Mouse (Mus musculus): ENCODE results near the gene Slfn1. TPM values are rescaled to one million over a fixed set of nuclear protein-coding genes. Genes with fewer than 3 reads are reported as not detected.
"Not testable (repeated sequence)": the region's sequence is repeated elsewhere in the genome, so short reads cannot be mapped to it uniquely, and the experiment has no call there.

Slfn1 gene
- polyA plus RNA-seq, 1 experiment from 2014 or later, result not detected

- H3K27ac ChIP-seq (ENCODE audit: low read depth); H3K27me3 ChIP-seq (replicated peaks; ENCODE audit: control insufficient read depth, insufficient read depth, low read length); H3K4me2 ChIP-seq (ENCODE audit: low read length); H3K4me1 ChIP-seq (replicated peaks; ENCODE audit: control insufficient read depth, insufficient read depth, low read length); H3K4me3 ChIP-seq (ENCODE audit: low read depth, low read length); DNase-seq (ENCODE audit: low spot score); H3K36me3 ChIP-seq (ENCODE audit: control insufficient read depth, insufficient read depth, low read length); ATAC-seq (replicated peaks; ENCODE audit: low FRiP score, low TSS enrichment, low read depth); H3K9me3 ChIP-seq (ENCODE audit: control insufficient read depth, low read length); H3K9ac ChIP-seq (ENCODE audit: low read length): not testable (repeated sequence)
- WGBS, result no CpG with 5 or more reads among the region's 1 CpGs
Observed at GRCm38 (mm10) chr11:83148939-83149338, 32.3 kb downstream of the Slfn1 start.

Other genes with a start within 250 kb of the Slfn1 start
- gene Rffl, start 245.6 kb upstream of the Slfn1 start, polyA plus RNA-seq (2014; fragmentation: Nextera tagmentation; extraction: Ambion mirVana), result 12.1 and 13.5 TPM in 2 replicates
- gene Rad51d, start 226.2 kb upstream of the Slfn1 start, polyA plus RNA-seq (2014; fragmentation: Nextera tagmentation; extraction: Ambion mirVana), result 14.7 and 15.4 TPM in 2 replicates
- gene Fndc8, start 224.7 kb upstream of the Slfn1 start, polyA plus RNA-seq (2014; fragmentation: Nextera tagmentation; extraction: Ambion mirVana), result 0.11 and 0.22 TPM in 2 replicates
- 40.3 and 42.5 TPM in 2 replicates for gene Nle1, start 208.4 kb upstream of the Slfn1 start, polyA plus RNA-seq (2014; fragmentation: Nextera tagmentation; extraction: Ambion mirVana)
- gene Unc45b, start 206.3 kb upstream of the Slfn1 start, polyA plus RNA-seq (2014; fragmentation: Nextera tagmentation; extraction: Ambion mirVana), result 1.6 TPM in 2 replicates
- 1.3 and 1.6 TPM in 2 replicates for gene Slfn5, start 165.5 kb upstream of the Slfn1 start, polyA plus RNA-seq (2014; fragmentation: Nextera tagmentation; extraction: Ambion mirVana)
- gene Slfn9, start 125.0 kb upstream of the Slfn1 start, polyA plus RNA-seq (2014; fragmentation: Nextera tagmentation; extraction: Ambion mirVana), result 16.9 and 19.5 TPM in 2 replicates
- gene Slfn8, start 96.0 kb upstream of the Slfn1 start, polyA plus RNA-seq (2014; fragmentation: Nextera tagmentation; extraction: Ambion mirVana), result 0.43 and 0.51 TPM in 2 replicates
- gene Slfn2, start 51.7 kb upstream of the Slfn1 start, polyA plus RNA-seq (2014; fragmentation: Nextera tagmentation; extraction: Ambion mirVana), result 4.6 and 5.4 TPM in 2 replicates
- 0.09 and 0.27 TPM in 2 replicates for gene Slfn4, start 58.3 kb downstream of the Slfn1 start, polyA plus RNA-seq (2014; fragmentation: Nextera tagmentation; extraction: Ambion mirVana)
- 0.85 and 0.89 TPM in 2 replicates for gene Slfn3, start 74.5 kb downstream of the Slfn1 start, polyA plus RNA-seq (2014; fragmentation: Nextera tagmentation; extraction: Ambion mirVana)
- gene Slfn14, start 169.9 kb downstream of the Slfn1 start, polyA plus RNA-seq (2014; fragmentation: Nextera tagmentation; extraction: Ambion mirVana), result 0.08 and 0.14 TPM in 2 replicates
- 65.1 and 68.2 TPM in 2 replicates for gene Ap2b1, start 182.2 kb downstream of the Slfn1 start, polyA plus RNA-seq (2014; fragmentation: Nextera tagmentation; extraction: Ambion mirVana)
- 15.5 and 17.3 TPM in 2 replicates for gene Pex12, start 185.7 kb downstream of the Slfn1 start, polyA plus RNA-seq (2014; fragmentation: Nextera tagmentation; extraction: Ambion mirVana)

All from intestine, embryonic 14.5 days (tissue).